Comparison of ENCODE assay signal across 8 mouse cellular contexts in genomic region chr9:108263690-108264190, GRCm38 (mm10). TPM values are rescaled to one million over a fixed set of nuclear protein-coding genes. Genes with fewer than 3 reads are reported as not detected.
DNase-seq lines count a peak whose midpoint lies in the region; ATAC-seq lines count a peak whose summit lies in the region.

Gene Dag1 (minus strand): TSS chr9:108263958.

- H3K4me2 ChIP-seq in hindbrain, embryonic 11.5 days (replicated peaks; ENCODE audit: low read depth, low read length), result peak within 1 kb of the TSS; percentile 80

- no peaks in the 10 kb centered on the region for H3K36me3 ChIP-seq in hindbrain, embryonic 11.5 days (ENCODE audit: control insufficient read depth, insufficient read depth, low read length)

- peak within 1 kb of the TSS; percentile 87 for H3K9ac ChIP-seq in hindbrain, embryonic 11.5 days (ENCODE audit: low read depth, low read length)

- H3K4me3 ChIP-seq in hindbrain, embryonic 11.5 days (ENCODE audit: low read depth, low read length), result peak within 1 kb of the TSS; percentile 87

- under 1% methylated on average over 56 of the region's 71 CpGs for WGBS in hindbrain, embryonic 11.5 days

- no peaks in the 10 kb centered on the region for H3K4me1 ChIP-seq in hindbrain, embryonic 11.5 days (replicated peaks; ENCODE audit: control insufficient read depth, insufficient read depth, low read length)

- DNase-seq in MN1 (ENCODE audit: low spot score), result peak; percentile 97
- DNase-seq in cerebellum, adult 9-10 months, result peak; percentile 98
- peak; percentile 96 to 98 for DNase-seq in frontal cortex, adult 2 months (ENCODE audit: extremely low spot score in 1 of 2, low spot score in 1 of 2)
- DNase-seq in hindbrain, embryonic 11.5 days (ENCODE audit: low spot score), result peak; percentile 99
- DNase-seq in layer of hippocampus, postnatal 10 days (ENCODE audit: low spot score in 2 of 2), result peak; percentile 98 to 99
- DNase-seq in lung, postnatal 10 days, result peak; percentile 100
- DNase-seq in ovary, postnatal 36 days (ENCODE audit: low spot score), result peak; percentile 100
- DNase-seq in thymus, postnatal 25 days, result peak; percentile 95

- peak within 1 kb of the TSS; percentile 84 for H3K27ac ChIP-seq in hindbrain, embryonic 11.5 days (ENCODE audit: low read depth, low read length)

- ATAC-seq in hindbrain, embryonic 11.5 days (ENCODE audit: low FRiP score), result peak; percentile 98

- no peaks in the 10 kb centered on the region for H3K9me3 ChIP-seq in hindbrain, embryonic 11.5 days (ENCODE audit: control insufficient read depth, low read length)

- no peaks in the 10 kb centered on the region for H3K27me3 ChIP-seq in hindbrain, embryonic 11.5 days (ENCODE audit: control insufficient read depth, insufficient read depth, low read length)

RNA-seq across cellular contexts. Expression of gene Dag1, which starts in this region (rescaled TPM):
- 36.1 and 38.8 TPM in 2 replicates for polyA plus RNA-seq in frontal cortex, adult 2 months (2012; rRNA removed)
- polyA plus RNA-seq in hindbrain, embryonic 11.5 days (2014; fragmentation: Nextera tagmentation; extraction: Ambion mirVana), result 51.0 and 52.0 TPM in 2 replicates
- total RNA-seq in layer of hippocampus, postnatal 10 days (2021), result 100 to 1,000 TPM; 132 to 136 TPM

Comparison
In these comparisons a context has a peak if more than half of its experiments do, and no peak if none do; other contexts are left out.
1. Peak in every context shown above with its lines: DNase-seq, ATAC-seq, H3K4me3 ChIP-seq and H3K27ac ChIP-seq.